Mouse (Mus musculus) intestine, postnatal 0 days (tissue): ENCODE measurements at regions not wholly inside any gene's neighbourhood (a gene's known extent, or its start where the extent isn't known, plus 50 kb on each side); places are given as distances from the start of the nearest gene placed in this dataset.
A peak's percentile ranks its signal among the peaks of the same experiment; 100 is the strongest.

ENCODE experiments used
- ATAC-seq: fragments of 200-750 bp; cut with Nextera tagmentation; 2 replicates; pipeline ENCODE4 v1.8.0; 2017; ENCODE audit warnings: mild to moderate bottlenecking, moderate TSS enrichment, moderate library complexity
- H3K27ac ChIP-seq: fragments of 300-500 bp; sonication (generic); 2 replicates; pipeline ENCODE4 v1.5.1; 2014; ENCODE audit warnings: mild to moderate bottlenecking, low read depth, low read length, moderate library complexity
- H3K27me3 ChIP-seq: fragments of 300-500 bp; sonication (generic); replicated peaks from 2 replicates; pipeline ENCODE4 v1.6.1; 2014; ENCODE audit warnings: low read length, mixed read lengths; ENCODE audit not compliant: control insufficient read depth, insufficient read depth
- H3K36me3 ChIP-seq: fragments of 300-500 bp; sonication (generic); 2 replicates; pipeline ENCODE4 v1.6.1; 2014; ENCODE audit warnings: mild to moderate bottlenecking, moderate library complexity; ENCODE audit not compliant: control insufficient read depth, insufficient read depth
- H3K4me1 ChIP-seq: fragments of 300-500 bp; sonication (generic); replicated peaks from 2 replicates; pipeline ENCODE4 v1.6.1; 2014; ENCODE audit warnings: antibody characterized with exemption, low read length, mixed read lengths; ENCODE audit not compliant: control insufficient read depth, insufficient read depth
- H3K4me2 ChIP-seq: fragments of 300-500 bp; sonication (generic); replicated peaks from 2 replicates; pipeline ENCODE4 v1.6.1; 2014; ENCODE audit warnings: low read depth, mild to moderate bottlenecking, moderate library complexity
- H3K4me3 ChIP-seq: fragments of 300-500 bp; sonication (generic); 2 replicates; pipeline ENCODE4 v1.5.1; 2014; ENCODE audit warnings: low read depth, low read length
- H3K9ac ChIP-seq: fragments of 300-500 bp; sonication (generic); 2 replicates; pipeline ENCODE4 v1.6.1; 2014; ENCODE audit warnings: mild to moderate bottlenecking, low read depth, low read length
- H3K9me3 ChIP-seq: fragments of 300-500 bp; sonication (generic); 2 replicates; pipeline ENCODE4 v1.6.1; 2016; ENCODE audit warnings: mixed run types; ENCODE audit not compliant: control insufficient read depth
- CTCF ChIP-seq: sonication (generic); IDR thresholded peaks from 2 replicates; pipeline ENCODE4 v1.5.1; 2016; ENCODE audit warnings: low read depth, mild to moderate bottlenecking, control low read depth, antibody characterized with exemption, moderate library complexity
- WGBS: fragments of 180-500 bp; shearing (Covaris S2); extraction: QIAGEN DNeasy Blood & Tissue Kit; methylation state at CpG from one replicate; pipeline ENCODE4 v1.1.7; 2014; 5-methylcytosine and 5-hydroxymethylcytosine counted together

DNA sequence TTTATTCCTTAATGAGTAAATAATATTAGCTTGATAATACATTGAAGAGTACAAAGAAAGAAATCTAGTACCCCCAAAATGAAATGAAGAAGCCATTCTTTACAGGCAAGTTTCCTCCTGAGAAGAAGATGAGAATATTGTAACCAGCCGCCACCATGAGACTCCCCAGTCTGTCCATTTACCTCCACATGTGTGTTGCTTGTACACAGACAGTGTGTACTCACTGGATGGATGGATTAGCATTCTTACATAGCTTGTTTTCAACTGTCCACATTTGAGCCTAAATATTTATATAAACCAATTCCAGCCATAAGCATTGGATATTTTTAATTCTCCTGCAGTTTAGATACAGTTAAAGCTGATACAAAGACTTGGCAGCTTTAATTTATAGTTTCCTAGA, 82.7 kb upstream of the Gm6993 start:
- Histone ChIP-seq H3K4me1 (no peaks in the 10 kb centered on the region), H3K27ac (no peak overlapping the region), H3K9ac (no peak overlapping the region), H3K4me3 (no peak overlapping the region), H3K4me2 (no peak overlapping the region), H3K27me3 (no peaks in the 10 kb centered on the region), H3K36me3 (no peaks in the 10 kb centered on the region), H3K9me3 (no peaks in the 10 kb centered on the region)
- TF ChIP-seq CTCF = no peak
- ATAC-seq = no peak
- WGBS = 82% methylated on average over 1 of the region's 1 CpGs

DNA sequence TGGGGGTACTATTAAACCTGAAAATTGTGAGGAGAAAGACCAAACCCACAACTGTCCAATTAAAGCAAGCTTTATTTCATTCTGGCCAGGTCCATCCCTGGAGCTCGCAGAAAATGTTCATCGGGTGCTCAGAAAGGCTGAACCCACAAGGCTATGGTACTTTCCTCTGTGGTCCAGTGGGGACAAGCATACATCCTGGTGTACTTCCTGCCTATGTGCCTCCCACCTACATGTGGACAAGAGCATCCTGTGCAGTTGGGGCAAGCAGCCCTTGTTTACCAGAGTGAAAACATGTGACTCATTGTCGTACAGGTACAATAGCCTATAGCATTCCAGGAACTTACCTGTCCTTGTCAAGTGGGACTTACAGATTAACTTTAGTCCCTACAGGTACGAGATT, 81.7 kb upstream of the Gm6993 start:
- no peak overlapping the region for H3K4me3 ChIP-seq
- no peak for ATAC-seq
- no peak overlapping the region for H3K4me2 ChIP-seq
- 79% methylated on average over 4 of the region's 4 CpGs for WGBS
- H3K9me3 ChIP-seq = no peaks in the 10 kb centered on the region
- TF ChIP-seq CTCF = no peak
- H3K27ac ChIP-seq = no peak overlapping the region
- H3K36me3 ChIP-seq = no peaks in the 10 kb centered on the region
- H3K4me1 ChIP-seq = no peaks in the 10 kb centered on the region
- no peaks in the 10 kb centered on the region for H3K27me3 ChIP-seq
- H3K9ac ChIP-seq = no peak overlapping the region

DNA sequence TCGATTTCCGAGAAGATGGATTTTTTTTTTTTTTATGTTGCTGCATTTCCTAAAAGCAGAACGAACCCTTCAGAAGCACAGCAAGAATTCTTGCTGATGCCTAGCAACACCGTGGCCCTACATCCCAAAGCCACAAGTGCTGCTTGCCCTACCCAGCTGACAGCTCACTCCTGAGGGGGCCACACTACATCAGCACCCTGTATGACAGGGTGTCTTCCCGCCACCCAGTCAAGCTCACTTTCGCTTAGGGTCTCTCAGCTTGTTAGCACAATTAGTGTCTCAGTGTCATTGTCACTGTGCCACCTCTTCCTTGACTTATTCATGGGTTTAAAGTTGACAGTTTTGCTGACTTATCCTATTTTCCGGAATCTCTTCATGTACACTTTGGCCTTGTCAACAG, 81.2 kb upstream of the Gm6993 start:
- ATAC-seq = no peak
- Histone ChIP-seq H3K4me2 (no peak overlapping the region), H3K9me3 (no peaks in the 10 kb centered on the region), H3K4me1 (no peaks in the 10 kb centered on the region), H3K36me3 (no peaks in the 10 kb centered on the region), H3K9ac (no peak overlapping the region), H3K4me3 (no peak overlapping the region), H3K27ac (no peak overlapping the region), H3K27me3 (no peaks in the 10 kb centered on the region)
- 67% methylated on average over 7 of the region's 7 CpGs for WGBS
- TF ChIP-seq CTCF = no peak

DNA sequence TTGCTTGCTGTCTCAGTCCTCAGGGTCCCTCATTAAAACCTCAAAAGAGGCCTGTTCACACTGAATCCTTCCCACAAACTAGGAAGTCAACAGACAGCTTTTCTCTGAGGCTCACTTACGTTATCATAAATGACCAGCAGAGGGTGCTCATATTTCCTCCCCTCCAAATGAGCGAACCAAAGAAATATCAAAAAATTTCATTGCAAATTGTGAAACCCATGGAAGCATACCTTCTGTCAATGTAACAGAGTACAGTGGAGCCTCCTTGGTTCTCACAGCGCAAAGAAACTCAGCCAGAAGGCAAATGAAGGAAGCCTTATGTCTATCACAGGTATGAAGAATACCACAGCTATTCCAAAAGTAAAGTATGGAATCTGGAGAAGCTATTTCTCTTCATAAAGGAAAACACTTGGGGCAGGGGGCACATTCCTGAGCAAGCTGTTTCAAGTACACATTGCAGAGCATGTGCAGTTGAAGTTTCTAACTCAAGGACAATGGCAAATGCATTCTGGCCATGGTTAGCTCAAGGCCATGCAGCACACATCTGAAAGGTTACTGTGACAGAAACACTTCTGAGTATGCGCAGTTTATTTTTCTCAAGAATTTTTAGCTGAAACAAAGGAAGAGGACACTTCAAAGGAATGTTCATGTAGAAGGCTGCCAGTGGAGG, 72.2 kb upstream of the Gm6993 start:
- Histone ChIP-seq H3K9ac (no peak overlapping the region), H3K4me2 (no peak overlapping the region), H3K36me3 (no peaks in the 10 kb centered on the region), H3K27me3 (no peaks in the 10 kb centered on the region), H3K9me3 (no peaks in the 10 kb centered on the region), H3K4me1 (no peaks in the 10 kb centered on the region), H3K4me3 (no peak overlapping the region), H3K27ac (no peak overlapping the region)
- ATAC-seq = no peak
- WGBS = 50% methylated on average over 4 of the region's 4 CpGs
- peak; percentile 79 for TF ChIP-seq CTCF

DNA sequence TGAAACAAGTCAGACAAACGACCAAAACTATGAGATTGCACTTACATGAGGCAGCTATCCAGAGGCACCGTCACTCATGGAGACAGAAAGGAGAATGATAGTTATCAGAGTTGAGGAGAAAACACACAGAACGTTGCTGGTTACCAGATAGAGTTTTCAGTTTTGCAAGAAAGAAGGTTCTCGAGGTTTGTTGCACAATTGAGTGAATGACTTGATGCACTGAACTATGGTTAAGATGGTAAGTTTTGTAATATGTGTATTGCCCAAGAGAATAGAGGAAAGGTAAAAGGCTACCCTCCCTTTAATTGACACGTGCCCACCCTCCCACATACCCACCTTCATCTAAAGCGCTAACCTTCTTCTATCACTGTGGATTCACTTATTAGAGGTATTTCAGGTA, 70.5 kb upstream of the Gm6993 start:
- H3K4me3 ChIP-seq = no peak overlapping the region
- H3K9ac ChIP-seq = no peak overlapping the region
- H3K27me3 ChIP-seq = no peaks in the 10 kb centered on the region
- H3K36me3 ChIP-seq = no peaks in the 10 kb centered on the region
- 65% methylated on average over 6 of the region's 6 CpGs for WGBS
- no peaks in the 10 kb centered on the region for H3K4me1 ChIP-seq
- ATAC-seq = no peak
- no peak overlapping the region for H3K27ac ChIP-seq
- TF ChIP-seq CTCF = no peak
- no peaks in the 10 kb centered on the region for H3K9me3 ChIP-seq
- no peak overlapping the region for H3K4me2 ChIP-seq

DNA sequence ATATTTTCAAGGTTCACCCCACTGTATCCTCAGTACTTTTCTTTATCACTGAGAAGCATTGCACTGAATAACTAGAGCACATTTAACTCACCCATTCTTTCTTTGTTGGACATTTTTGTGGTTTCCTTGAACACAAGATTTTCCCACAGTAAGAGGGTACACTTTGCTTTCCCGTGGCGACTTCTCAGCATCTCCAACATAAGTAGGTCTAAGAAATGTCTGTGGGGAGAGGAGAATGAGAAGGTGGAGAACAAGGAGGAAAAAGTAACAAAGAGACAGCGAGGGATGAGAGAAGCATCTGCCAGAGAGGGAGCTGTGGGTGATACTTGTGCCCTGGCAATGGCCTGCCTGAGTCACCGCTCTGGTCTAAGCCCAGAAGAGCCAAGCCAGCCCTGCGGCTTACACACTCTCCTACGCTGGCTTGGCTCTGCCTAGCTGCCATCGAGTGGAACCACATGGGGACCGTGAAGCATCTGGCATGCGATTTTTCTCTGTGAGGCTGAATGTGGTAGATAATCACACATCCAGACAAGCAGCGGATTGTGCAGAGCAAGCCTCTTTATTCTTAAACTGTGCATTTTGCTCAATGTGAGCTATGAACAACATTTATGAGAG, 69.9 kb upstream of the Gm6993 start:
- no peaks in the 10 kb centered on the region for H3K4me1 ChIP-seq
- H3K27me3 ChIP-seq = no peaks in the 10 kb centered on the region
- no peaks in the 10 kb centered on the region for H3K9me3 ChIP-seq
- H3K36me3 ChIP-seq = no peaks in the 10 kb centered on the region
- H3K27ac ChIP-seq = no peak overlapping the region
- WGBS = 77% methylated on average over 10 of the region's 10 CpGs
- H3K4me3 ChIP-seq = no peak overlapping the region
- no peak for TF ChIP-seq CTCF
- H3K4me2 ChIP-seq = no peak overlapping the region
- H3K9ac ChIP-seq = no peak overlapping the region
- no peak for ATAC-seq

DNA sequence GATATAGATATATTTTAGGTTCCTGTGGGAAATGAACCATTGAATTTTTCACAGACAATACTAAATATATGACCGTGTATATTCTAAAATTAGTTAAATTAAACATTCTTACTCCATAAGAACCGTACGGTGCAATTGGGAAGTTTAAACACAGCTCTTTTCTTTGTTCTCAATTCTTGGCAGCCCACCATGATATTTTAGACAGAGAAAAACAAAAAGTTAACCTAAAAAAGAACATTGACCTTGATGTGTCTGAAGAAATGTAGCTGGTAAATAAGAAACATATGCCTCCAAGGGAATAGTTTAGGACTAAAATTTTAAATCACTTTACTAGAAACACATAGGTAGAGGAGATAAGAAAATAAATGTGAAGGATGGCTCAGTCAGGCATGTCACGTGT, 68.6 kb upstream of the Gm6993 start:
- no peak overlapping the region for H3K4me3 ChIP-seq
- no peak overlapping the region for H3K27ac ChIP-seq
- ATAC-seq = no peak
- H3K4me1 ChIP-seq = no peaks in the 10 kb centered on the region
- WGBS = 64% methylated on average over 4 of the region's 4 CpGs
- no peak for TF ChIP-seq CTCF
- no peak overlapping the region for H3K9ac ChIP-seq
- no peak overlapping the region for H3K4me2 ChIP-seq
- no peaks in the 10 kb centered on the region for H3K9me3 ChIP-seq
- no peaks in the 10 kb centered on the region for H3K27me3 ChIP-seq
- H3K36me3 ChIP-seq = no peaks in the 10 kb centered on the region
